ENCODE assay signal across 10 mouse cellular contexts in genomic region chr13:59940414-59941205, GRCm38 (mm10).
DNase-seq lines count a peak whose midpoint lies in the region; ATAC-seq lines count a peak whose summit lies in the region.
"Had no signal": no experiment of that assay in that cellular context is flagged by ENCODE, and none has a peak within 500 bp of the region (broad histone marks: within the 10 kb centered on the region; RNA-seq: fewer than 3 reads in every experiment).

No protein-coding gene starts in this region.

- no peak for DNase-seq in heart, postnatal 4 days
- DNase-seq in cerebellum, postnatal 10 days, result no peak
- DNase-seq in urinary bladder, postnatal 14 days (ENCODE audit: low spot score), result no peak
- DNase-seq in frontal cortex, postnatal 25 days (ENCODE audit: low spot score in 2 of 2), result no peak
- DNase-seq: kidney, adult 2 months had no signal

- H3K4me1 ChIP-seq in heart, embryonic 12.5 days (replicated peaks), result peaks cover 7% of the 10 kb centered on the region; the same call in 1 of the 2 replicates
- H3K4me1 ChIP-seq in embryonic facial prominence, embryonic 13.5 days, result peaks cover 14% of the 10 kb centered on the region
- H3K4me1 ChIP-seq in hindbrain, embryonic 12.5 days, result peaks cover 7% of the 10 kb centered on the region
- H3K4me1 ChIP-seq in midbrain, embryonic 13.5 days (replicated peaks), result peaks cover 17% of the 10 kb centered on the region
- H3K4me1 ChIP-seq: megakaryocyte, embryonic 14.5 days had no signal

- no peak overlapping the region for H3K27ac ChIP-seq in heart, embryonic 12.5 days (ENCODE audit: poor library complexity, severe bottlenecking)
- no peak overlapping the region for H3K27ac ChIP-seq in embryonic facial prominence, embryonic 13.5 days
- H3K27ac ChIP-seq in hindbrain, embryonic 12.5 days, result no peak overlapping the region
- H3K27ac ChIP-seq in midbrain, embryonic 13.5 days, result no peak overlapping the region

- no peak for ATAC-seq in heart, embryonic 12.5 days (ENCODE audit: insufficient number of reproducible peaks, low FRiP score)
- no peak for ATAC-seq in embryonic facial prominence, embryonic 13.5 days (ENCODE audit: insufficient number of reproducible peaks, insufficient read depth, low FRiP score, low TSS enrichment, low read depth)
- ATAC-seq in hindbrain, embryonic 12.5 days (ENCODE audit: low FRiP score), result no peak
- ATAC-seq in midbrain, embryonic 13.5 days, result no peak

- 30% methylated on average over 16 of the region's 16 CpGs for WGBS in heart, embryonic 12.5 days
- 18% methylated on average over 16 of the region's 16 CpGs for WGBS in embryonic facial prominence, embryonic 13.5 days
- WGBS in hindbrain, embryonic 12.5 days, result 19% methylated on average over 16 of the region's 16 CpGs
- 20% methylated on average over 15 of the region's 16 CpGs for WGBS in midbrain, embryonic 13.5 days

- H3K27me3 ChIP-seq in heart, embryonic 12.5 days (replicated peaks), result peaks cover 17% of the 10 kb centered on the region
- H3K27me3 ChIP-seq in embryonic facial prominence, embryonic 13.5 days, result 0 out of 2 replicates have a peak, but pooled peaks cover 5% of the 10 kb centered on the region
- 0 out of 2 replicates have a peak, but pooled peaks cover 6% of the 10 kb centered on the region for H3K27me3 ChIP-seq in hindbrain, embryonic 12.5 days
- peaks cover 15% of the 10 kb centered on the region; the same call in 1 of the 2 replicates for H3K27me3 ChIP-seq in midbrain, embryonic 13.5 days

- H3K36me3 ChIP-seq in heart, embryonic 12.5 days, result no peaks in the 10 kb centered on the region
- H3K36me3 ChIP-seq in embryonic facial prominence, embryonic 13.5 days, result no peaks in the 10 kb centered on the region
- no peaks in the 10 kb centered on the region for H3K36me3 ChIP-seq in hindbrain, embryonic 12.5 days
- no peaks in the 10 kb centered on the region for H3K36me3 ChIP-seq in midbrain, embryonic 13.5 days

- H3K4me3 ChIP-seq in heart, embryonic 12.5 days, result peak overlapping the region; percentile 19
- H3K4me3 ChIP-seq in embryonic facial prominence, embryonic 13.5 days, result peak overlapping the region; percentile 10
- H3K4me3 ChIP-seq in hindbrain, embryonic 12.5 days, result no peak overlapping the region
- H3K4me3 ChIP-seq in midbrain, embryonic 13.5 days (replicated peaks), result peak overlapping the region; percentile 19
- H3K4me3 ChIP-seq: megakaryocyte, embryonic 14.5 days had no signal

- H3K4me2 ChIP-seq in heart, embryonic 12.5 days, result peak overlapping the region; percentile 63
- peak overlapping the region; percentile 50 for H3K4me2 ChIP-seq in embryonic facial prominence, embryonic 13.5 days
- H3K4me2 ChIP-seq in hindbrain, embryonic 12.5 days (replicated peaks), result peak overlapping the region; percentile 46
- H3K4me2 ChIP-seq in midbrain, embryonic 13.5 days (replicated peaks), result peak overlapping the region; percentile 49

- peak overlapping the region; percentile 32; the same call in 1 of the 2 replicates for H3K9ac ChIP-seq in heart, embryonic 12.5 days
- H3K9ac ChIP-seq in embryonic facial prominence, embryonic 13.5 days, result 0 out of 2 replicates have a peak overlapping the region, but pooled peaks have one; percentile 11
- H3K9ac ChIP-seq in hindbrain, embryonic 12.5 days, result peak overlapping the region; percentile 46; the same call in 1 of the 2 replicates
- H3K9ac ChIP-seq in midbrain, embryonic 13.5 days (replicated peaks), result 0 out of 2 replicates have a peak overlapping the region, but pooled peaks have one; percentile 14

- no peaks in the 10 kb centered on the region for H3K9me3 ChIP-seq in heart, embryonic 12.5 days (replicated peaks)
- no peaks in the 10 kb centered on the region for H3K9me3 ChIP-seq in embryonic facial prominence, embryonic 13.5 days
- H3K9me3 ChIP-seq in hindbrain, embryonic 12.5 days (replicated peaks), result no peaks in the 10 kb centered on the region
- H3K9me3 ChIP-seq in midbrain, embryonic 13.5 days, result no peaks in the 10 kb centered on the region
- H3K9me3 ChIP-seq: megakaryocyte, embryonic 14.5 days had no signal
